Mouse (Mus musculus): Measurements from ENCODE around the gene Fam193b. TPM values are rescaled to one million over a fixed set of nuclear protein-coding genes. Genes with fewer than 3 reads are reported as not detected.

Fam193b gene
- polyA plus RNA-seq, 1 experiment, result 177 TPM

DNA sequence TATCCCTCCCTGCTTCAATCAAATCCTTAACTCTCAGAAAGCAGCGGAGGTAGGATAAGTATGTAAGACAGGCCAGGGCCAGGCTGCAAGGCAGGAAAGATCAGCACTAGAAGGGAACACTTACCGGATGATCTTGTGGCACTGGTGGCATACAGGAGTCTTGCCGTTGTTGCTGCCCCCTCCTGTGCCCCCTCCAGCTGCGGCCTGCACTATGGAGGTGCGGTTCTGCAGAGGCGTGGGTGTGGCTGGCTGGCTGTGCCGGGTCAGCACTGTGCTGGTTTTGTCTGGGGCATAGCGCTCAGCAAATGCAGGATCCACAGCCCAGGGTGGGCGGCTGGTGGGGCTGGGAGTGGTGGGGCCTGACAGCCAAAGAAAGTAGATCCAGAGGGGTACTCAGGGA lies 65.1 kb downstream of the Fam193b start:
- DNase-seq (ENCODE audit: extremely low spot score in 1 of 2, low spot score in 1 of 2), result no peak

DNA sequence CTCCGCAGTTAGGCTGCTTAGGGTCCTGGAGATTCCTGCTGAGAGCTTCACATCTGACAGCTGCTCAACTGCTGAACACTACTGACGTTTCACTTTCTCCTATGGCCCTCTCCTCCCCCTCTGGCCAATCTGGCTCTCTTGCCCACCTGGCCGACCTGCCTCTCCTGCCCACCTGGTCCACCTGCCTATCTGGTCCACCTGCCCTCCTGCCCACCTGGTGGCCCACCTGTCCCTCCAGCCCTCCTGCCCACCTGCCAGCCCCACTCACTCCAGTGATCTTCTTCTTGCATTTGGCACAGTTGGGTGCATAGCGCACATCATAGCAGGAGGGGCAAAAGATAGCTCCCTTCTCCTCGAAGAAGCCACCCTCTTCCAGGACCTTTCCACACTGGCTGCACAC lies 66.5 kb downstream of the Fam193b start:
- DNase-seq (ENCODE audit: extremely low spot score in 1 of 2, low spot score in 1 of 2), result no peak

DNA sequence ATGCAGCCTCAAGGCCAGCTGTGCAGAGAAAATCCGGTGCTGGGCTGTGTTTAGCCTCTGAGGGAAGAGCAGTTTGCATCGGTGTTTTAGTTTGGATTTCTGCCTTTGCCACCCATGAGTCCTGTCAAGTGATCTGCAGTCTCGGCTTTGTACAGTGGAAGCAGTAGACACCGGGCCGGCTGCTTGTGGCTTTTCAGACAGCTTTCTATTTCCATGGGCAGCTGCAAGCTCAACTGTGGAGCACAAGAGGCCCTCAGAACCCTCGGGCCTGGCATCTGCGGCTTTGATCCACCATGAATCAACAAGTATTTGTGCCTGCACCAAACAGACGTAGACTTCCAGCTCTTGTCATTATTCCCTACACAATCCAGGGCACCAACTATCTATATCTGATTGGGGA lies 68.5 kb downstream of the Fam193b start:
- no peak for DNase-seq (ENCODE audit: extremely low spot score in 1 of 2, low spot score in 1 of 2)

DNA sequence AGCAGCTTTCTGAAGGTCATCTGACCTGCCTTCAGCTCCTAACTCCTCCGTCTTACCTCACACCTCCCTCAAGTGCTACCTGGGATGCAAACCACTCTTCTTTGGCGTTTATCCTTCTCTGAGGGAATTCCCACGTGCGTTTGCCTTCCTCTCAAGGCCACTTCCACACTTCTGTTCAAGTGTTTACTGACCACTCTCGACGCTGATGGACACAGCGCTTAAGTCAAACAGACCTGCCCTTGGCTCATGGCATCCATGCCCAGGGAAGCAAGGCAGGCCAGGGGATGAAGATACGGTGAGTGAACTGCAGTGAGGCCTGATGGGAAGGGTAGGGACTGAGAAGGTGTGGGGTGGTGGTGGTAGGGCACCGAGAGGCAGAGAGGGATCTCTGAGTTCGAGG lies 70.3 kb downstream of the Fam193b start:
- DNase-seq (ENCODE audit: extremely low spot score in 1 of 2, low spot score in 1 of 2), result no peak

DNA sequence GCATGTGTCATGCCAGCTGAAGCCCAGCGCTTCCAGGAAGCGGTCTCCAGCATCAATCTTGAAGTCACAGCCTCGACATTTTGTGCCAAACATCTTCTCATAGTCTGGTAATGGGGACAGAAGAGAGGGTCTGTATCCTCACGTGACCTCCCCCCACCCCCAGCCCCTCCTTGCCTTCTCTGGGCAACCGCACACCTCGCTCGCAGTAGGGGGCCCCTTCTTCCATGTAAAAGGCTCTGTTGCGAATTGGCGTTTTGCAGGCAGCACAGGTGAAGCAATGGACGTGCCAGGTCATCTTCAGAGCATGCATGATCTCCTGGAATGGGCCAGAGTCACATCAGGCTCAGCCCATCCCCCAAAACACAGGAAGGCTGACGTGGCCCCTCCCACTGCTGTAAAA lies 72.0 kb downstream of the Fam193b start:
- no peak for DNase-seq (ENCODE audit: extremely low spot score in 1 of 2, low spot score in 1 of 2)

DNA sequence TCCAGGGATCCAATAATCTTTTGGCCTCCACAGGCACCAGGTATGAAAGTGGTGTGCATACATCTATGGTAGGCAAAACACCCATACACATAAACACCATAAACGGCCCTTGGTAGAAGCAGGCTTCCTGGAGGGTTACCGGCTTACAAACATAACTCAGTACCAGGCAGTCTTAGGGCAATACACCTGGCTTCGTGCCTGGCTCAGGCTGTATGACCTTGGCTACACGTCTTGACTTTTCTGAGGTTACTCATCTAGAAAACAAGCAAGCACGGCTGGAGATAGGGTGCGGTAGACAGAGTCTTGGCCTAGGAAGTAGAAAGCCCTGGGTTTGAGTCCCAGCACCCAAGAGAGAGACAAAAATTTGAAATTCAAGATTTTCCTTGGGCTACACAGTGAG lies 74.3 kb downstream of the Fam193b start:
- DNase-seq (ENCODE audit: extremely low spot score in 1 of 2, low spot score in 1 of 2), result no peak

DNA sequence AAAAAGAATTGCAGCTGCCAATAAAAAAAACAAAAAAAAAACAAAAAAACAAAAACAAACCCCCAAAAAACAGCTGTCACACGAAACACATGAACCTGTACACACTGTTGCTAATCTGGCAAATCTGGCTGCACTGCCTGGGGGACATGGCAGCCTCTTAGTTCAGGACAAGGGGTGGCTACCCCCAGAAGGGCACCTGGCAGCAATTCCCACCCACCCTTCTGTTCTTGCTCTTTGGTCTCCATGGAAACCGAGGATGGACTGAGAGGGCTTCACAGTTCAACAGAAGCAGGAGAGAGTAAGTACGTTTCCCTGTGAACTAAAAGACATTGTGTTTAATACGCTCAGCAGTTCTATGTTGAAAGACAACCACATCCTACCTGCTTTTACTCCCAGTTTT lies 75.2 kb downstream of the Fam193b start:
- DNase-seq (ENCODE audit: extremely low spot score in 1 of 2, low spot score in 1 of 2), result no peak

DNA sequence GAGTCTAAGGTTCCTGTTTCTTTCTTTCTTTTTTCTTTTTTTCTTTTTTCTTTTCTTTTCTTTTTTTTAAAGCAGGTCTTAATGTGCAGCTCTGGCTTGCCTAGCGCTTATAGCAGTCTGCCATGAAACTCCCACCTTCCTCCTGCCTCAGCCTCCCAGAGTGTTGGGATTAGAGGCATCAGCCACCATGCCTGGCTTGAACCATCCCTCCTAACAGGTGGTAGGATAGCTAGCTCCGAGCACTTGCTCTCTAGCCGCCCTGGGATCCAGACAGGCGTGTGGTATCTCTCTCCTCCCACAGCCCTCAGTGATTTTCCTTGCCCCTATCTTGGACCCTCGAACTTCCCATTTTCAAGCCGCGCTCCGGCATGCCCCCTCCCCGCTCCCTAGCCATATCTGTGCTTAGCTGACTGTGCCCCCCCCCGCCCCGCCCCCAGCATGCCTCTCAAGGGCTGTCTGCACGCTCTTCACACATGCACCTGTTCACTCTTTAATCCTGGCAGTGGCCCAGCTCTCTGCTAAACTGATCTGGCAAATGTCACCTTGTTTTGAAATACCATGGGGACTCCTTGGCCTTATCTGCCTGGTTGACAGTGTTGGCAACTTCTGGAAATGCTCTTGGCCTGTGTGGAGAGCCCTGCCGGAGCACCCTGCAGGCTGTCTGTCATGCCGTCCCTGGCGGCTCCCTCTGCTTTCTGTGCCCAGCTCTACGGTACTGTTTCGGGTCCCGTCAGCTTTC lies 75.9 kb downstream of the Fam193b start:
- no peak for DNase-seq (ENCODE audit: extremely low spot score in 1 of 2, low spot score in 1 of 2)

DNA sequence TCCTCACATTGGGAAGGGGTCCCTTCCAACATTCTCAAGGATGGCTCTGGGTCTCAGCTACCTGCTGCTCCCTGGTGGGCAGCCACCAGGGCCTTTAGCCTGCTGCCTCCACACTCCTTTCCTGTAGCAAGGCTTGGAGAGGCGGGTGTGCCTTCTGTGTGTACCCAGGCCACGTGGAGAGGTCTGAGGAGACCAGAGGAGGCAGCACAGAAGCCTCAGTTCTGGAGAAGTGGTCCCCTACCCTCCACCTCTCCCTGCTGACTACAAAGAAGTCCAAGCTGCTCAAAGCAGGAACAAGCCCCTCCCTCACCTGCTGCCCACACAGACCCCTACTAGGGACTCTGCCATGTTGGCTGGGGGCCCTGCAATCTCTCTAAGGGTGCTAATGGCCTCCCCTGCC lies 76.7 kb downstream of the Fam193b start:
- no peak for DNase-seq (ENCODE audit: extremely low spot score in 1 of 2, low spot score in 1 of 2)

Other genes starting within 250 kb of the Fam193b start
- gene Rab24, start 249.2 kb downstream of the Fam193b start, polyA plus RNA-seq (2012; rRNA removed), result 142 and 148 TPM in 2 replicates
- gene Mxd3, start 241.3 kb downstream of the Fam193b start, polyA plus RNA-seq (2012; rRNA removed), result 1.3 and 1.5 TPM in 2 replicates
- 52.9 and 57.3 TPM in 2 replicates for gene Lman2, start 208.3 kb downstream of the Fam193b start, polyA plus RNA-seq (2012; rRNA removed)
- 32.8 and 44.1 TPM in 2 replicates for gene Rgs14, start 201.4 kb downstream of the Fam193b start, polyA plus RNA-seq (2012; rRNA removed)
- gene Slc34a1, start 172.9 kb downstream of the Fam193b start, polyA plus RNA-seq (2012; rRNA removed), result 0.54 and 0.55 TPM in 2 replicates
- gene Pfn3, start 155.9 kb downstream of the Fam193b start, polyA plus RNA-seq (2012; rRNA removed), result 0.34 and 0.42 TPM in 2 replicates
- gene F12, start 144.3 kb downstream of the Fam193b start, polyA plus RNA-seq (2012; rRNA removed), result 0.57 and 0.82 TPM in 2 replicates
- gene Grk6, start 126.0 kb downstream of the Fam193b start, polyA plus RNA-seq (2012; rRNA removed), result 70.6 and 74.3 TPM in 2 replicates
- 67.1 and 81.0 TPM in 2 replicates for gene Prr7, start 106.9 kb downstream of the Fam193b start, polyA plus RNA-seq (2012; rRNA removed)
- 366 and 391 TPM in 2 replicates for gene Dbn1, start 83.0 kb downstream of the Fam193b start, polyA plus RNA-seq (2012; rRNA removed)
- 174 and 242 TPM in 2 replicates for gene Pdlim7, start 57.4 kb downstream of the Fam193b start, polyA plus RNA-seq (2012; rRNA removed)
- gene Dok3, start 41.8 kb downstream of the Fam193b start, polyA plus RNA-seq (2012; rRNA removed), result 14.7 and 19.6 TPM in 2 replicates
- gene Ddx41, start 34.5 kb downstream of the Fam193b start, polyA plus RNA-seq (2012; rRNA removed), result 83.9 and 92.8 TPM in 2 replicates
- gene Tmed9, start 2.6 kb upstream of the Fam193b start, polyA plus RNA-seq (2012; rRNA removed), result 97.8 and 113 TPM in 2 replicates
- gene B4galt7, start 28.8 kb upstream of the Fam193b start, polyA plus RNA-seq (2012; rRNA removed), result 30.3 and 33.1 TPM in 2 replicates
- gene Caml, start 51.9 kb upstream of the Fam193b start, polyA plus RNA-seq (2012; rRNA removed), result 67.9 and 74.5 TPM in 2 replicates
- 51.7 and 54.2 TPM in 2 replicates for gene Ddx46, start 63.9 kb upstream of the Fam193b start, polyA plus RNA-seq (2012; rRNA removed)
- gene B230219D22Rik, start 122.0 kb upstream of the Fam193b start, polyA plus RNA-seq (2012; rRNA removed), result 63.2 and 66.6 TPM in 2 replicates
- 63.7 and 67.2 TPM in 2 replicates for gene Txndc15, start 143.5 kb upstream of the Fam193b start, polyA plus RNA-seq (2012; rRNA removed)
- 28.2 and 30.1 TPM in 2 replicates for gene Pcbd2, start 156.2 kb upstream of the Fam193b start, polyA plus RNA-seq (2012; rRNA removed)
- gene Catsper3, start 213.4 kb upstream of the Fam193b start, polyA plus RNA-seq (2012; rRNA removed), result 0.54 and 0.55 TPM in 2 replicates

Data from frontal cortex, adult 2 months (tissue).